Mouse (Mus musculus): ENCODE measurements around the gene Cfl2. TPM values are rescaled to one million over a fixed set of nuclear protein-coding genes. Genes with fewer than 3 reads are reported as not detected.
"Not testable (repeated sequence)": the region's sequence is repeated elsewhere in the genome, so short reads cannot be mapped to it uniquely, and the experiment has no call there.

Cfl2 gene
- polyA plus RNA-seq, 1 experiment from 2014 or later, result 521 TPM

- Histone ChIP-seq H3K4me2 (ENCODE audit: low read depth, low read length) (peak overlapping the region; percentile 63), H3K4me1 (ENCODE audit: control insufficient read depth, insufficient read depth, low read length) (peaks cover 25% of the 10 kb centered on the region), H3K9ac (ENCODE audit: low read length) (peak overlapping the region; percentile 63), H3K27me3 (ENCODE audit: control insufficient read depth, insufficient read depth, low read length) (no peaks in the 10 kb centered on the region), H3K36me3 (ENCODE audit: control insufficient read depth, insufficient read depth) (no peaks in the 10 kb centered on the region), H3K4me3 (ENCODE audit: low read length) (peak overlapping the region; percentile 44), H3K27ac (ENCODE audit: low read length) (peak overlapping the region; percentile 89), H3K9me3 (replicated peaks; ENCODE audit: control insufficient read depth, low read length) (no peaks in the 10 kb centered on the region)
- peak; percentile 85 for ATAC-seq (replicated peaks; ENCODE audit: extremely low read depth, insufficient read depth, low FRiP score)
- WGBS, result 4% methylated on average over 11 of the region's 11 CpGs
Measured at GRCm38 (mm10) chr12:54834925-54835447, 27.7 kb downstream of the Cfl2 start.

- H3K9ac ChIP-seq (ENCODE audit: low read length), result peak overlapping the region; percentile 50
- peak overlapping the region; percentile 20; the same call in 1 of the 2 replicates for H3K4me2 ChIP-seq (ENCODE audit: low read depth, low read length)
- no peaks in the 10 kb centered on the region for H3K36me3 ChIP-seq (ENCODE audit: control insufficient read depth, insufficient read depth)
- no peak for ATAC-seq (replicated peaks; ENCODE audit: extremely low read depth, insufficient read depth, low FRiP score)
- no peak overlapping the region for H3K4me3 ChIP-seq (ENCODE audit: low read length)
- H3K4me1 ChIP-seq (ENCODE audit: control insufficient read depth, insufficient read depth, low read length), result peaks cover 25% of the 10 kb centered on the region
- 37% methylated on average over 9 of the region's 9 CpGs for WGBS
- no peaks in the 10 kb centered on the region for H3K27me3 ChIP-seq (ENCODE audit: control insufficient read depth, insufficient read depth, low read length)
- no peaks in the 10 kb centered on the region for H3K9me3 ChIP-seq (replicated peaks; ENCODE audit: control insufficient read depth, low read length)
- peak overlapping the region; percentile 76 for H3K27ac ChIP-seq (ENCODE audit: low read length)
Measured at GRCm38 (mm10) chr12:54833856-54834399, 28.7 kb downstream of the Cfl2 start.

- 74% methylated on average over 1 of the region's 1 CpGs for WGBS
Measured at GRCm38 (mm10) chr12:54831927-54832326, 30.8 kb downstream of the Cfl2 start.

GRCm38 (mm10) chr12:54830574-54830973 lies 32.1 kb downstream of the Cfl2 start:
- WGBS, result 10% methylated on average over 6 of the region's 6 CpGs

More at GRCm38 (mm10) chr12:54831927-54832326, 30.8 kb downstream of the Cfl2 start:
- not testable (repeated sequence) for H3K27ac ChIP-seq (ENCODE audit: low read length); H3K36me3 ChIP-seq (ENCODE audit: control insufficient read depth, insufficient read depth); H3K9me3 ChIP-seq (replicated peaks; ENCODE audit: control insufficient read depth, low read length); ATAC-seq (replicated peaks; ENCODE audit: extremely low read depth, insufficient read depth, low FRiP score); H3K27me3 ChIP-seq (ENCODE audit: control insufficient read depth, insufficient read depth, low read length); H3K4me3 ChIP-seq (ENCODE audit: low read length); H3K9ac ChIP-seq (ENCODE audit: low read length); H3K4me2 ChIP-seq (ENCODE audit: low read depth, low read length)
- peaks cover 25% of the 10 kb centered on the region for H3K4me1 ChIP-seq (ENCODE audit: control insufficient read depth, insufficient read depth, low read length)

GRCm38 (mm10) chr12:54829876-54830275 lies 32.8 kb downstream of the Cfl2 start:
- Histone ChIP-seq H3K27ac (ENCODE audit: low read length) (no peak overlapping the region), H3K36me3 (ENCODE audit: control insufficient read depth, insufficient read depth) (no peaks in the 10 kb centered on the region), H3K4me1 (ENCODE audit: control insufficient read depth, insufficient read depth, low read length) (peaks cover 9% of the 10 kb centered on the region), H3K9ac (ENCODE audit: low read length) (no peak overlapping the region), H3K9me3 (replicated peaks; ENCODE audit: control insufficient read depth, low read length) (no peaks in the 10 kb centered on the region), H3K4me3 (ENCODE audit: low read length) (no peak overlapping the region), H3K4me2 (ENCODE audit: low read depth, low read length) (no peak overlapping the region), H3K27me3 (ENCODE audit: control insufficient read depth, insufficient read depth, low read length) (no peaks in the 10 kb centered on the region)
- 55% methylated on average over 5 of the region's 5 CpGs for WGBS
- no peak for ATAC-seq (replicated peaks; ENCODE audit: extremely low read depth, insufficient read depth, low FRiP score)

More at GRCm38 (mm10) chr12:54830574-54830973, 32.1 kb downstream of the Cfl2 start:
- H3K4me3 ChIP-seq (ENCODE audit: low read length), result no peak overlapping the region
- H3K27ac ChIP-seq (ENCODE audit: low read length), result no peak overlapping the region
- no peak; the same call in 1 of the 2 replicates for ATAC-seq (replicated peaks; ENCODE audit: extremely low read depth, insufficient read depth, low FRiP score)
- no peaks in the 10 kb centered on the region for H3K36me3 ChIP-seq (ENCODE audit: control insufficient read depth, insufficient read depth)
- no peak overlapping the region for H3K4me2 ChIP-seq (ENCODE audit: low read depth, low read length)
- H3K27me3 ChIP-seq (ENCODE audit: control insufficient read depth, insufficient read depth, low read length), result no peaks in the 10 kb centered on the region
- peaks cover 15% of the 10 kb centered on the region for H3K4me1 ChIP-seq (ENCODE audit: control insufficient read depth, insufficient read depth, low read length)
- H3K9me3 ChIP-seq (replicated peaks; ENCODE audit: control insufficient read depth, low read length), result no peaks in the 10 kb centered on the region
- H3K9ac ChIP-seq (ENCODE audit: low read length), result no peak overlapping the region

GRCm38 (mm10) chr12:54828043-54828442 lies 34.6 kb downstream of the Cfl2 start:
- WGBS, result 67% methylated on average over 1 of the region's 1 CpGs
- no peak overlapping the region for H3K27ac ChIP-seq (ENCODE audit: low read length)

GRCm38 (mm10) chr12:54825202-54825601 lies 37.5 kb downstream of the Cfl2 start:
- Histone ChIP-seq H3K27ac (ENCODE audit: low read length) (no peak overlapping the region), H3K4me3 (ENCODE audit: low read length) (no peak overlapping the region), H3K9me3 (replicated peaks; ENCODE audit: control insufficient read depth, low read length) (no peaks in the 10 kb centered on the region), H3K27me3 (ENCODE audit: control insufficient read depth, insufficient read depth, low read length) (no peaks in the 10 kb centered on the region), H3K36me3 (ENCODE audit: control insufficient read depth, insufficient read depth) (no peaks in the 10 kb centered on the region), H3K9ac (ENCODE audit: low read length) (no peak overlapping the region), H3K4me1 (ENCODE audit: control insufficient read depth, insufficient read depth, low read length) (peaks cover 7% of the 10 kb centered on the region), H3K4me2 (ENCODE audit: low read depth, low read length) (no peak overlapping the region)
- WGBS, result 97% methylated on average over 3 of the region's 3 CpGs
- ATAC-seq (replicated peaks; ENCODE audit: extremely low read depth, insufficient read depth, low FRiP score), result no peak

More at GRCm38 (mm10) chr12:54828043-54828442, 34.6 kb downstream of the Cfl2 start:
- no peak overlapping the region for H3K4me3 ChIP-seq (ENCODE audit: low read length)
- H3K9ac ChIP-seq (ENCODE audit: low read length), result no peak overlapping the region
- peaks cover 4% of the 10 kb centered on the region; the same call in 1 of the 2 replicates for H3K4me1 ChIP-seq (ENCODE audit: control insufficient read depth, insufficient read depth, low read length)
- no peaks in the 10 kb centered on the region for H3K36me3 ChIP-seq (ENCODE audit: control insufficient read depth, insufficient read depth)
- H3K9me3 ChIP-seq (replicated peaks; ENCODE audit: control insufficient read depth, low read length), result no peaks in the 10 kb centered on the region
- H3K27me3 ChIP-seq (ENCODE audit: control insufficient read depth, insufficient read depth, low read length), result no peaks in the 10 kb centered on the region
- no peak for ATAC-seq (replicated peaks; ENCODE audit: extremely low read depth, insufficient read depth, low FRiP score)
- H3K4me2 ChIP-seq (ENCODE audit: low read depth, low read length), result no peak overlapping the region

GRCm38 (mm10) chr12:54822836-54823426 lies 39.7 kb downstream of the Cfl2 start:
- no peak for ATAC-seq (replicated peaks; ENCODE audit: extremely low read depth, insufficient read depth, low FRiP score)
- Histone ChIP-seq H3K9me3 (replicated peaks; ENCODE audit: control insufficient read depth, low read length) (no peaks in the 10 kb centered on the region), H3K27me3 (ENCODE audit: control insufficient read depth, insufficient read depth, low read length) (no peaks in the 10 kb centered on the region), H3K4me3 (ENCODE audit: low read length) (no peak overlapping the region), H3K4me2 (ENCODE audit: low read depth, low read length) (no peak overlapping the region), H3K9ac (ENCODE audit: low read length) (no peak overlapping the region), H3K4me1 (ENCODE audit: control insufficient read depth, insufficient read depth, low read length) (peaks cover 13% of the 10 kb centered on the region), H3K36me3 (ENCODE audit: control insufficient read depth, insufficient read depth) (no peaks in the 10 kb centered on the region), H3K27ac (ENCODE audit: low read length) (no peak overlapping the region)
- WGBS, result 58% methylated on average over 4 of the region's 4 CpGs

- H3K4me2 ChIP-seq (ENCODE audit: low read depth, low read length), result no peak overlapping the region
- no peaks in the 10 kb centered on the region for H3K9me3 ChIP-seq (replicated peaks; ENCODE audit: control insufficient read depth, low read length)
- peaks cover 13% of the 10 kb centered on the region for H3K4me1 ChIP-seq (ENCODE audit: control insufficient read depth, insufficient read depth, low read length)
- WGBS, result 68% methylated on average over 2 of the region's 2 CpGs
- H3K27me3 ChIP-seq (ENCODE audit: control insufficient read depth, insufficient read depth, low read length), result no peaks in the 10 kb centered on the region
- H3K4me3 ChIP-seq (ENCODE audit: low read length), result no peak overlapping the region
- H3K36me3 ChIP-seq (ENCODE audit: control insufficient read depth, insufficient read depth), result no peaks in the 10 kb centered on the region
- ATAC-seq (replicated peaks; ENCODE audit: extremely low read depth, insufficient read depth, low FRiP score), result no peak
- no peak overlapping the region for H3K9ac ChIP-seq (ENCODE audit: low read length)
- 0 out of 2 replicates have a peak overlapping the region, but pooled peaks have one; percentile 28 for H3K27ac ChIP-seq (ENCODE audit: low read length)
Measured at GRCm38 (mm10) chr12:54820684-54821161, 42.0 kb downstream of the Cfl2 start.

Data from heart, embryonic 16.5 days (tissue).